Mouse (Mus musculus) lung, adult 2 months (tissue): ENCODE data around the gene Hoxa4.

Source experiments
- CTCF ChIP-seq: fragments of 200-500 bp; IDR thresholded peaks from 2 replicates; pipeline ENCODE4 v1.5.1; 2011; ENCODE audit warnings: mild to moderate bottlenecking, low read length, control low read depth; ENCODE audit not compliant: insufficient read depth
- POLR2A ChIP-seq: fragments of 200-500 bp; IDR thresholded peaks from 2 replicates; pipeline ENCODE4 v1.6.1; 2011; ENCODE audit warnings: low read depth, mild to moderate bottlenecking, control low read depth, low read length, borderline replicate concordance; ENCODE audit errors: extremely low read depth

DNA sequence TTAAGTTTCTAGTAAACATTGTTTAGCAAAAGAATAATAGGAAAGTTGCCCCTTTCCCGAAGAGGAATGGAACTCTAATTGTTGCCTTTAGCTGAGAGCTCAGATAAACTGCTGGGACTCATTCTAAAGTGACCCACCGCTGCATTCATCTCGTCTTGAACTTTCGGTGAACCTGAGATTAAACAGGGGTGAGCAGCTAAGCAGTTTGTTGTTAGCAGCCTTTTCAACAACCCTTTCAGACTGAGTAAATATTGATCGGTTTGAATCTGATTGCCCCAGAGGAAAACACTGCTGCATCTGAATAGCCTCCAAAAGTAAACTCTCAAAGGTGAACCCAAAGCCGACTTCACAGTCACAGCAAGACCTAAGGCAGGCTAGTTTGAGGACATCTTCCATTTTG, 38.3 kb downstream of the Hoxa4 start:
- TF ChIP-seq POLR2A (no peak), CTCF (no peak)
